Mouse (Mus musculus) embryonic facial prominence, embryonic 14.5 days (tissue): Measurements from ENCODE around the gene Sipa1l1. TPM values are rescaled to one million over a fixed set of nuclear protein-coding genes. Genes with fewer than 3 reads are reported as not detected.
A peak's percentile ranks its signal among the peaks of the same experiment; 100 is the strongest.

Experiments
- ATAC-seq: fragments of 200-750 bp; cut with Nextera tagmentation; 2 replicates; pipeline ENCODE4 v1.8.0; 2017; ENCODE audit warnings: low read depth, moderate number of reproducible peaks, moderate TSS enrichment
- DNase-seq: peaks from one replicate; pipeline ENCODE4 v3.0.0-alpha.2; 2015; ENCODE audit warnings: low spot score
- H3K27ac ChIP-seq: fragments of 300-500 bp; sonication (generic); replicated peaks from 2 replicates; pipeline ENCODE4 v1.5.1; 2014; ENCODE audit warnings: low read depth, mild to moderate bottlenecking, low read length, moderate library complexity
- H3K27me3 ChIP-seq: fragments of 300-500 bp; sonication (generic); replicated peaks from 2 replicates; pipeline ENCODE4 v1.6.1; 2014; ENCODE audit warnings: low read length; ENCODE audit not compliant: control insufficient read depth, insufficient read depth
- H3K36me3 ChIP-seq: fragments of 300-500 bp; sonication (generic); 2 replicates; pipeline ENCODE4 v1.6.1; 2014; ENCODE audit warnings: low read length, mixed read lengths; ENCODE audit not compliant: control insufficient read depth, insufficient read depth
- H3K4me1 ChIP-seq: fragments of 300-500 bp; sonication (generic); 2 replicates; pipeline ENCODE4 v1.6.1; 2014; ENCODE audit warnings: antibody characterized with exemption, low read length; ENCODE audit not compliant: control insufficient read depth, insufficient read depth
- H3K4me2 ChIP-seq: fragments of 300-500 bp; sonication (generic); 2 replicates; pipeline ENCODE4 v1.6.1; 2014; ENCODE audit warnings: low read depth, mild to moderate bottlenecking, low read length, moderate library complexity, mixed read lengths
- H3K4me3 ChIP-seq: fragments of 300-500 bp; sonication (generic); 2 replicates; pipeline ENCODE4 v1.5.1; 2014; ENCODE audit warnings: low read depth, mild to moderate bottlenecking, low read length
- H3K9ac ChIP-seq: fragments of 300-500 bp; sonication (generic); 2 replicates; pipeline ENCODE4 v1.6.1; 2014; ENCODE audit warnings: low read depth, mild to moderate bottlenecking, low read length, moderate library complexity, mixed read lengths
- H3K9me3 ChIP-seq: fragments of 300-500 bp; sonication (generic); 2 replicates; pipeline ENCODE4 v1.6.1; 2016; ENCODE audit warnings: low read length; ENCODE audit not compliant: control insufficient read depth
- WGBS: fragments of 180-500 bp; shearing (Covaris S2); extraction: QIAGEN DNeasy Blood & Tissue Kit; methylation state at CpG from one replicate; pipeline ENCODE4 v1.1.7; 2014; 5-methylcytosine and 5-hydroxymethylcytosine counted together
- polyA plus RNA-seq: library from polyadenylated mRNA; unstranded; fragments of >200 nt; fragmentation: Nextera tagmentation; extraction: Ambion mirVana; gene quantifications from 2 replicates; pipeline ENCODE4 v1.2.1, GENCODE M21; 2014

The Sipa1l1 gene
- polyA plus RNA-seq, 1 experiment from 2014 or later, result 23.8 TPM

DNA sequence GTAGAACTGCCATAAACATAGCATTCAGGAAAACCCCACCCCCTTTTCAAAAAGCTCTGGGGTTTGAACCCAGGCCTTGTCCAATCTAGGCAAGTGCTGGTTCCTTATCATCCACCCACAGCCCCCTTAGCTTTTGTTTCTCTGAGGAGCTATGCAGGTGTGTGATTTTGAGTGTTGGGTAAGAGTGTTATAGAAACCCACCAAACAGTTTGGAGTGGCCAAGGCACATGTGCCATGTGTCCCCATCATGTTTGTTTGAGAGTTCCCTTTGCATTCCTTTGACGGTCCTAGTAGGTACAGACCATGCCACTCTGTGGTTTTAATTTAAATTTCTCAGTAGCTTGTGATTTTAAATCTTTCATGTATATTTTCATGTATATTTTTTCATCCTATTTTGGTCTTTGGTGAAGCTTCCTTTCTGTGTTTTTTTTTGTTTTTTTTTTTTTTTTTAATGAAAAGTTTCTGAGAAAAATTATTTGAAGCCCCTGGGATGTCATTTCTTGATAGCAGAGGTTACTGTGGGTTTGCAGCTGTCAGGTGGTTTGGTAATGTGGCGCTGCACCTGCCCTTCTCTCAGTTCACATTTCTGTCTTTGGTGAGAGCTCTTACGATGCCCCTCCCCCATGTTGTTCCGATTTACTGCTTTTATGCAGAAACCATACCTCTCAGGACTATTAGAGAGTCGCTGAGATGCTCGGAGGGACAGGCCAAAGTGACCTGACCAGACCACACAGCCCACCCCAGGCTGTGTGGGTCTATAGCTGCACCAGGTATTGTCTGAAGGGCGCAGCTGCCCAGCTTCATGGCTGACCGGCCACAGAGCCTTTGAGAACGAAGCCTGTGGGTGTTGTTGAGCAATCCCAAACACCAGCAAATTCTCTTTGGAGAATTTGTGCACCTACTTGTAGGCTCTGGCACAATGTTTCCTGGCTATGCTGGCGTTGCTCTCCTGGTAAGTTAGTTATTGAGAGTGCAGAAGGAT lies 126.1 kb downstream of the Sipa1l1 start:
- H3K9me3 ChIP-seq, result no peaks in the 10 kb centered on the region
- ATAC-seq (no peak), DNase-seq (no peak)
- H3K36me3 ChIP-seq, result no peaks in the 10 kb centered on the region
- no peak overlapping the region for H3K4me2 ChIP-seq
- H3K27me3 ChIP-seq, result no peaks in the 10 kb centered on the region
- H3K27ac ChIP-seq, result no peak overlapping the region
- H3K4me1 ChIP-seq, result no peaks in the 10 kb centered on the region
- WGBS, result 73% methylated on average over 10 of the region's 10 CpGs
- no peak overlapping the region for H3K9ac ChIP-seq
- H3K4me3 ChIP-seq, result no peak overlapping the region

DNA sequence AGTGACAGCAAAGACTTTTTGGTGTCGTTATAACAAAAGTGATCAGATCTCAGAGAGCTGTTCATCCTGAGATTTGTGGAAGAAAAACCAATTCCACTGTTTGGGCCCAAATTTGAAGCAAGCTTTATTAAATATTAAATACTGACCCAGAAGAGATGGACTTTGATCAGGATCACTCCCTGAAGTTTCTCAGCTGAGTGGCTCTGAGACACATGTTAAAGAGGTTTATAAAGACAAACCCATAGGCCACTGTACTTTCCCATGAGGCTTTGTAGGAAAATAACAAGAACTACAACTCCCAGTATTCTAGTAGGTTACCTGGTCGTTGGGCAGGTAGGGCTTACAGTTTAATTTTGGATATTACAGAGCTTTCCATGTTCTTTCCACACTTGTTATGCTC lies 127.2 kb downstream of the Sipa1l1 start:
- H3K27me3 ChIP-seq, result no peaks in the 10 kb centered on the region
- H3K9ac ChIP-seq, result no peak overlapping the region
- H3K9me3 ChIP-seq, result no peaks in the 10 kb centered on the region
- H3K27ac ChIP-seq, result no peak overlapping the region
- no peaks in the 10 kb centered on the region for H3K4me1 ChIP-seq
- no peaks in the 10 kb centered on the region for H3K36me3 ChIP-seq
- no peak for DNase-seq
- H3K4me3 ChIP-seq, result no peak overlapping the region
- ATAC-seq, result no peak
- WGBS, result 92% methylated on average over 2 of the region's 2 CpGs
- no peak overlapping the region for H3K4me2 ChIP-seq

DNA sequence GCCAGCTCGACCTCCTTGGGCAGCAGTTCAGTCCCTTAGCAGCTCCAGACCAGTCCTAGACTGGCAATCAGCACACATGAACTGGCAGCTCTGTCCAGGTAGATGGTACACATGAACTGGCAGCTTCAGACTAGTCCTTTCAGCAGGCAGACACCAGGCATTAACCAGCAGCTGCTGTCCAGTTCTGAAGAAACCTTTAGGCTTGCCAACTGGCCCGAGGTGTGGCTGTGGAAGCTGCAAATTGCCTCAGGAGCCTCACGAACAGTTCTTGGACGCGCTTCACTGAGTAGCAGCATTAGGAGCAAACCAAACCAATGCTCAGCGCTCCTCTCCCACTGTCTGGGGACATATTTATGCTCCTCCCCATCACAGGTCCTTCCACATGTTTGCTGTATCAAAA lies 128.1 kb downstream of the Sipa1l1 start:
- no peak for DNase-seq
- ATAC-seq, result no peak

DNA sequence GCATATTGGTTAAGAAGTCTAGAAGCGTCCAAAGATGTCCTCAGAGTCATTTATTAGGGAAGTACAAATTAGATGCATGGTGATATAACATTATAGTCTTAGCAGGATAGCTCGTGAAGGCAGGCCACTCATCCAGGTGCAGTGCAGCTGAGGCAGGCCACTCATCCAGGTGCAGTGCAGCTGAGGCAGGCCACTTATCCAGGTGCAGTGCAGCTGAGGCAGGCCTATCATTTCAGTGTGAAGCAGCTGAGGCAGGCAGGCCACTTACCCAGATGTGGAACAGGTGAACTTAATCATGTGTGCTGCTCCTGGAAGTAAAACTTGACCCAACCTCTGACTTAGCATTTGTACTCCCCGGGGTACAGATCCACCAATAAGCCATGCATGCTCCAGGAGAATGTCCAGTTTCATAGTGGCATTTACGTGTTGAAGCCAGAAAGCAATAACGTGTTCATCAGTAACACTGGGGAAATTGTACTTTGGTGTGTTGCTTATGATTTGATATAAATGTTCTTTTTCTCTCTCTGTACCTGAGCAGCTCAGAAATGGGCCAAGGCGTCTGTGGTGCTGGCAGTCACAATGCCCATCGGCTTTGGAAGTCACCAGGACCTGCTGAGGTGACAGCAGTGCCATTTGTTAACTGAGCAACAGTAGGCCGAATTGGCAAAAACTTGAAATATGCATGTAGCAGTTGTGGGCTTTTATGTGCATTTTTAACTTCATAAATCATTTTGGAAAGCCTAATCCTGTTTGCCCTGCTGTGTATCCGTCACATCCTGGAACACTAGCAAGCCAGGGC lies 129.7 kb downstream of the Sipa1l1 start:
- H3K27me3 ChIP-seq, result no peaks in the 10 kb centered on the region
- no peak overlapping the region for H3K9ac ChIP-seq
- no peak overlapping the region for H3K4me2 ChIP-seq
- DNase-seq, result no peak
- H3K4me3 ChIP-seq, result no peak overlapping the region
- no peak overlapping the region for H3K27ac ChIP-seq
- ATAC-seq, result no peak
- no peaks in the 10 kb centered on the region for H3K9me3 ChIP-seq
- 86% methylated on average over 9 of the region's 9 CpGs for WGBS
- no peaks in the 10 kb centered on the region for H3K4me1 ChIP-seq
- H3K36me3 ChIP-seq, result no peaks in the 10 kb centered on the region

More for the DNA sequence above, 128.1 kb downstream of the Sipa1l1 start:
- H3K9me3 ChIP-seq, result no peaks in the 10 kb centered on the region
- H3K4me1 ChIP-seq, result no peaks in the 10 kb centered on the region
- H3K36me3 ChIP-seq, result no peaks in the 10 kb centered on the region
- H3K27ac ChIP-seq, result no peak overlapping the region
- no peak overlapping the region for H3K4me3 ChIP-seq
- H3K9ac ChIP-seq, result no peak overlapping the region
- no peaks in the 10 kb centered on the region for H3K27me3 ChIP-seq
- WGBS, result 77% methylated on average over 6 of the region's 6 CpGs
- no peak overlapping the region for H3K4me2 ChIP-seq

DNA sequence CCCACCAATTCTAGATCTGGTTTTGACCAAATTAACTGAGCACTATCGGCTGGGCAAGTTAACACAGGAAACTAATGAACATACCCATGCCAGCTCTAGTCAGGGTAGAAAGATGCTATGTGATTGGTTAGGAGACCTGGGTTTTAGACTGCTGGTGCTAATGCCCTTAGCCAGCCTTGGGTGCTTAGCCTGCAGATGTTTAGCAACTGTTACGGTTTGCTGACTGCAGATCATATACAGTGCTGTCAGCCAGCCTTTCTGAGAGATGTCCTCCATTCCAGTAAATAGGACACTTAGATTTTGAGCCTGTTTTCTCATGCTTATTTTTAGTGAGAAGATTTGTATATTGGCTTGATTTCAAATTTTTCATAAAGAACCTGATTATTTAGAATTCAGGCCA lies 135.0 kb downstream of the Sipa1l1 start:
- Histone ChIP-seq H3K27me3 (no peaks in the 10 kb centered on the region), H3K4me3 (no peak overlapping the region), H3K36me3 (no peaks in the 10 kb centered on the region), H3K9ac (no peak overlapping the region), H3K9me3 (no peaks in the 10 kb centered on the region), H3K4me1 (no peaks in the 10 kb centered on the region), H3K27ac (no peak overlapping the region), H3K4me2 (no peak overlapping the region)
- DNase-seq (no peak), ATAC-seq (no peak)
- WGBS, result 63% methylated on average over 2 of the region's 2 CpGs

DNA sequence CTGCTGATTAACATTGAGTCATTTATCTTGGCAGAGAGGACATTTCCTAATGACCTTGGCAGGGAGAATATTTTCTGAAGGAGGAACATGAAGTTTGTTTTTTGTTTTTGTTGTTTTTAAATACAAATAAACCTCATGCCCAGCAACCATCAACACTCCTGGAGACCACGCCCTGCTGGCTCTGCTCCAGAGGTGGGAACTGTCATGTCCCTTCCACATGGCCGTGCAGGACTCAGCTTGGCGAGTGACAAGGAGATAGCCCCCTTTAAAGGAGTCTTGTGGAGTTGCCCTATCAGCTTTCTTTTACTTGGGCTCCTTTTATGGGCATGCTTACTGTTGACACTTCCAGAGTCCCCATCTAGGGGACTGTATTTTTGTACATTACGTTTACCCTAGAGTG lies 136.9 kb downstream of the Sipa1l1 start:
- Histone ChIP-seq H3K9ac (no peak overlapping the region), H3K36me3 (no peaks in the 10 kb centered on the region), H3K4me2 (no peak overlapping the region), H3K27me3 (no peaks in the 10 kb centered on the region), H3K9me3 (no peaks in the 10 kb centered on the region), H3K4me1 (no peaks in the 10 kb centered on the region), H3K27ac (no peak overlapping the region), H3K4me3 (no peak overlapping the region)
- DNase-seq (no peak), ATAC-seq (no peak)
- 78% methylated on average over 4 of the region's 4 CpGs for WGBS

DNA sequence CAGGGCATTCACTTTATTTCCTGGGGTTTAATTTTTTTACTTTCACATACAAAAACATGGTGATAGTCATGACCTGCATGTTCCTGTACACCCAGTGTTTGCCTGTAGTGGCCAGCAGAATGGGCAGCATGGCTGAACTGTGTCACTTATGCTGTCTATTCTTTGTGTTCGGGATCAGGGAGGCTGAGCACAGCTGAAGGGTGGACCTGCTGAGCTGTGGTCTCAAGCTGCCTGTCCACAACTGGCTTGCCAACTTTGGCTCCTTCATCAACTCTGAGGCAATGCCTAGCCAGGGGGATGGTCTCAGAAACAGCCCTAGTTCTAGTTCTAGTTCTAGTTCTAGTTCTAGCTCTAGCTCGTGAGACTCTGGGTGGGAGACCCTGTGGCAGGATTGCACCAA lies 142.5 kb downstream of the Sipa1l1 start:
- H3K36me3 ChIP-seq, result no peaks in the 10 kb centered on the region
- H3K27ac ChIP-seq, result no peak overlapping the region
- no peak for DNase-seq
- no peak overlapping the region for H3K4me2 ChIP-seq
- no peak overlapping the region for H3K4me3 ChIP-seq
- H3K27me3 ChIP-seq, result no peaks in the 10 kb centered on the region
- WGBS, result 92% methylated on average over 2 of the region's 2 CpGs
- H3K9ac ChIP-seq, result no peak overlapping the region
- H3K9me3 ChIP-seq, result no peaks in the 10 kb centered on the region
- ATAC-seq, result no peak
- H3K4me1 ChIP-seq, result no peaks in the 10 kb centered on the region; the same call in 1 of the 2 replicates

DNA sequence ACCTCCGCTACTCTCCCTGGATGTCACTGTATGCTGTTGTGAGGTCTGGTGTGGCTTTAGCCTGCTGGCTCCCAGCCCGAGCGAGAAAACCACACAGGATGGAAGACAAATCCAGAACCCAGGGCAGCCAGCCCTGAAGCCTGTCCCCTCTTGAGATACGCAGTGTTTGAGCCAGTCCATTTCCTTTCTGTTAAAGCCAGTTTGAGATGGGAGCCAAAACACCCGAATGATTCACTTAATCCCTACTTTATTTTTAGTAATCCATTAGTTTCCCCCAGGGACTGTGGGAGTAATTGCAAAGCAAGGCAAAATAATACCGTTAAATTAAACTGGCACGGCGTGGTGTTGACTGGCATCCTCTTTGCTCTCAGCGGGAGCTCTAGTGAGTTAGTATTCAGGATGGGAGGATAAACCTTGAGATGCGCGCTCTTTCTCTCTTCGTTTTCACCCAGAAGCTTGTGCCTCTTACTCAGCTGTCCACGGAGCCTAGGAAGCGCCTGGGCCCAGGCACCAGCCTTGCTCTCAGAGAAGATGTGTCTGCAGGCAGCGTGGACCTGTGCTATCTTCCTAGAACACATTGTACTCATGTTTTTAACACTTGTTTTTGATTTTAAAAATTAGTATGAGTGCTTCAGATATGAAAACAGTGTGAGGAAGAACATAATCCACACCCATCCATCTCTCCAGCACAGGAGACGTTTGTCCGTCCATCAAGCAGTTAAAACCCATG lies 143.1 kb downstream of the Sipa1l1 start:
- Histone ChIP-seq H3K27ac (no peak overlapping the region), H3K4me2 (no peak overlapping the region), H3K9ac (no peak overlapping the region), H3K9me3 (no peaks in the 10 kb centered on the region), H3K4me1 (no peaks in the 10 kb centered on the region; the same call in 1 of the 2 replicates), H3K36me3 (no peaks in the 10 kb centered on the region), H3K27me3 (no peaks in the 10 kb centered on the region), H3K4me3 (no peak overlapping the region)
- DNase-seq (peak; percentile 35), ATAC-seq (peak; percentile 37; the same call in 1 of the 2 replicates)
- 65% methylated on average over 17 of the region's 17 CpGs for WGBS
